Mouse (Mus musculus) stomach, postnatal 0 days (tissue): ENCODE measurements around the gene Aspscr1.

Source experiments
- CTCF ChIP-seq: IDR thresholded peaks from 2 replicates; pipeline ENCODE4 v1.5.1; 2016; ENCODE audit warnings: antibody characterized with exemption, low read depth, mild to moderate bottlenecking, moderate library complexity
- EP300 ChIP-seq: optimal IDR thresholded peaks from 2 replicates; pipeline ENCODE3; 2016; ENCODE audit warnings: antibody characterized with exemption

- peak; percentile 17; the same call in 1 of the 2 replicates for TF ChIP-seq CTCF
- no peak for TF ChIP-seq EP300
Measured at GRCm38 (mm10) chr11:120672687-120673593, at the start of gene Aspscr1.
